Mouse (Mus musculus): ENCODE results near the gene Zfp69.

DNA sequence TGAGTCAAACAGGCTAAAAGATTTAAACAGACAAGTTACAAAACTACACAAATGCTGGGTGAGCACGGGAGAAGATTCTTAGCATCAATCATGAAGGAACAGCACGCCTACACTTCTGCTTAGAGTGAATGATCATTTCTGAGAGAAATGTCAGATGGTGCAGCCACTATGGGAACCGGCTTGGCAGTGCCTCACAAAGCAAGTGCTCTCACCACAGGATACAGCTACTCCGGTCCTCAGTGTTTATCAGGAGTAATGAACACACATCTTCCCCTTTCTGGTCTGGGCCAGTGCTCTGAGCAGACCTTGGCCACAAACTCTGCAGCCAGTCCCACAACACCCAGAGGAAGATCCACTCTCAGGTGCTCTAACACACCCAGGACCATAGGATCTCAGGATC, 47.0 kb downstream of the Zfp69 start:
- TF ChIP-seq CTCF (conservative IDR thresholded peaks at IDR 0.05 in 1 of 2, IDR thresholded peaks at IDR 0.05 in 1 of 2; ENCODE audit: low read depth in 2 of 2, low read length in 2 of 2) (no peak), ZNF384 (IDR thresholded peaks at IDR 0.05; ENCODE audit: low read depth, low read length) (no peak), EP300 (IDR thresholded peaks at IDR 0.05; ENCODE audit: low read length) (no peak), POLR2A (IDR thresholded peaks at IDR 0.05; ENCODE audit: low read depth, low read length) (no peak), TCF12 (IDR thresholded peaks at IDR 0.05; ENCODE audit: low read depth, low read length) (no peak), ZC3H11A (IDR thresholded peaks at IDR 0.05; ENCODE audit: low read depth, low read length) (no peak), MEF2A (IDR thresholded peaks at IDR 0.05; ENCODE audit: borderline replicate concordance, low read depth, low read length) (no peak), MAX (IDR thresholded peaks at IDR 0.05; ENCODE audit: low read length) (no peak), TBP (conservative IDR thresholded peaks at IDR 0.05; ENCODE audit: low read depth, low read length) (no peak), NRF1 (IDR thresholded peaks at IDR 0.05; ENCODE audit: low read depth, low read length) (no peak), ETS1 (conservative IDR thresholded peaks at IDR 0.05; ENCODE audit: low read depth, low read length) (no peak), CHD2 (IDR thresholded peaks at IDR 0.05; ENCODE audit: low read length) (no peak), SIN3A (IDR thresholded peaks at IDR 0.05; ENCODE audit: low read length) (no peak)

Data from CH12.LX (cell line).